Mouse (Mus musculus): ENCODE measurements around the gene Pars2.

DNA sequence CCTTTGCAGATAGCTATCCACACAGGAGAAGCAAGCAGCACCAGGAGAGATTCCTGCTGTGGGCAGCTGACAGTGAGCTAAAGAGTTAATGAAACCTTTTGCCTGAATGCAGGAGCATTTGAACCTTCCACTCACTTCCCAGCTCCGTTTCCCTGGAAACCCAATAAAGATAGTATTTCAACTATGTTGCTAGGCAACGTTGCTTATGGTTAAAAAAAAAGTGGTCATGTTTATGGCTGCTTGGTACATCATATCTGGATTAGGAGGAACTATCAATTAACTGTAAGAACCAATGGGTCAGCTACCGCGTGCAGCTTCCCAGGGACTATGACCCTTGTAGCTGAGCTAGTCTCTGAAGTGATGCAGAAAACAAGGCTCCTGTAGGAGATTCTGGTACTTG is 49.9 kb downstream of the Pars2 start:
- TF ChIP-seq EP300 (IDR thresholded peaks at IDR 0.05; ENCODE audit: insufficient read depth, low read depth, low read length): no peak
- no peak for TF ChIP-seq CTCF (IDR thresholded peaks at IDR 0.05)
- no peak for TF ChIP-seq POLR2A (IDR thresholded peaks at IDR 0.05; ENCODE audit: insufficient read depth, low read depth, low read length)
